Mouse (Mus musculus) forebrain, embryonic 14.5 days (tissue): Measurements from ENCODE around the gene Sord. TPM values are rescaled to one million over a fixed set of nuclear protein-coding genes. Genes with fewer than 3 reads are reported as not detected.

Experiments used
- ATAC-seq: fragments of 200-750 bp; cut with Nextera tagmentation; 2 replicates; pipeline ENCODE4 v1.8.0; 2017; ENCODE audit warnings: mild to moderate bottlenecking, moderate library complexity
- DNase-seq: peaks from one replicate; pipeline ENCODE4 v3.0.0-alpha.2; 2015; ENCODE audit warnings: low spot score
- H3K27ac ChIP-seq: fragments of 300-500 bp; sonication (generic); 2 replicates; pipeline ENCODE4 v1.5.1; 2014; ENCODE audit warnings: low read depth, mild to moderate bottlenecking, control low read depth, low read length, moderate library complexity
- H3K27me3 ChIP-seq: fragments of 300-500 bp; sonication (generic); replicated peaks from 2 replicates; pipeline ENCODE4 v1.6.1; 2014; ENCODE audit warnings: low read length, control low read depth, mixed read lengths; ENCODE audit not compliant: control insufficient read depth, insufficient read depth
- H3K36me3 ChIP-seq: fragments of 300-500 bp; sonication (generic); 2 replicates; pipeline ENCODE4 v1.6.1; 2014; ENCODE audit warnings: low read length, control low read depth; ENCODE audit not compliant: control insufficient read depth, insufficient read depth
- H3K4me1 ChIP-seq: fragments of 300-500 bp; sonication (generic); 2 replicates; pipeline ENCODE4 v1.6.1; 2014; ENCODE audit warnings: antibody characterized with exemption, low read length, control low read depth; ENCODE audit not compliant: control insufficient read depth, insufficient read depth
- H3K4me2 ChIP-seq: fragments of 300-500 bp; sonication (generic); 2 replicates; pipeline ENCODE4 v1.6.1; 2014; ENCODE audit warnings: mild to moderate bottlenecking, control low read depth, low read length
- H3K4me3 ChIP-seq: fragments of 300-500 bp; sonication (generic); 2 replicates; pipeline ENCODE4 v1.5.1; 2014; ENCODE audit warnings: low read depth, low read length, control low read depth
- H3K9ac ChIP-seq: fragments of 300-500 bp; sonication (generic); 2 replicates; pipeline ENCODE4 v1.6.1; 2014; ENCODE audit warnings: mild to moderate bottlenecking, low read length, control low read depth, moderate library complexity
- H3K9me3 ChIP-seq: fragments of 300-500 bp; sonication (generic); replicated peaks from 2 replicates; pipeline ENCODE4 v1.6.1; 2016; ENCODE audit warnings: low read length, control low read depth, mixed read lengths; ENCODE audit not compliant: control insufficient read depth
- WGBS: fragments of 180-500 bp; shearing (Covaris S2); extraction: QIAGEN DNeasy Blood & Tissue Kit; methylation state at CpG from one replicate; pipeline ENCODE4 v1.1.7; 2014; 5-methylcytosine and 5-hydroxymethylcytosine counted together
- polyA plus RNA-seq: library from polyadenylated mRNA; unstranded; fragments of >200 nt; fragmentation: Nextera tagmentation; extraction: Ambion mirVana; gene quantifications from 2 replicates; pipeline ENCODE4 v1.2.1, GENCODE M21; 2014

Gene Sord
- polyA plus RNA-seq, 1 experiment from 2014 or later = 19.7 TPM

- H3K9ac ChIP-seq = no peak overlapping the region
Observed at GRCm38 (mm10) chr2:122297271-122298095, 62.9 kb downstream of the Sord start.

DNA sequence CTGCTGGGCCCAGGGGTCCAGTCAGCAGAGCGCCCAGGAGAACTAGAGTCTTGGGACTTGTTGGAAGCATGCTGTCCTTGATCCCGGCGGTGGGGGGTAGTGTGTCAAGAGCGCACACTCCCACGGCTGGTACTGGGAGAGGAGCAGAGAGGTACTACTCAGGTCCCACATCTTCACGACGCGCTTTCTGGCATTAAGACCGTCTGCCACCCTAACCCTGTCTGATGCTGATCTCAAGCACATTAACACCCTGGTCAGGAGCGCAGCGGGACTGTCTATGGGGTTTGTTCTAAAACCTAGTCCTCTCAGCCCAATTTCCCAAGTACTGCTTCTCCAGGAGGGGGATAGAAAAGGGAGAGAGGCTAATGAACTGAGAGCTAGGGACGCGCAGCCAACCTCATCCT lies 63.5 kb downstream of the Sord start, which contains the start of gene Duox2:
Duox2 (minus strand) TSS at position 354 of the 404 bp plus-strand sequence.
- peaks cover 21% of the 10 kb centered on the region for H3K4me1 ChIP-seq
- H3K27ac ChIP-seq = no peak within 1 kb of the TSS
- no peaks in the 10 kb centered on the region for H3K9me3 ChIP-seq
- WGBS = under 1% methylated on average over 13 of the region's 13 CpGs
- H3K27me3 ChIP-seq = peaks cover 73% of the 10 kb centered on the region
- ATAC-seq = no peak
- peak within 1 kb of the TSS; percentile 39 for H3K4me2 ChIP-seq
- no peak for DNase-seq
- peak within 1 kb of the TSS; percentile 13; the same call in 1 of the 2 replicates for H3K4me3 ChIP-seq
- H3K9ac ChIP-seq = no peak within 1 kb of the TSS
- H3K36me3 ChIP-seq = no peaks in the 10 kb centered on the region

More at GRCm38 (mm10) chr2:122297271-122298095, 62.9 kb downstream of the Sord start:
- under 1% methylated on average over 34 of the region's 35 CpGs for WGBS
- Histone ChIP-seq H3K36me3 (no peaks in the 10 kb centered on the region), H3K4me1 (peaks cover 21% of the 10 kb centered on the region), H3K4me2 (peak overlapping the region; percentile 32; the same call in 1 of the 2 replicates), H3K9me3 (no peaks in the 10 kb centered on the region), H3K4me3 (0 out of 2 replicates have a peak overlapping the region, but pooled peaks have one; percentile 6), H3K27ac (no peak overlapping the region), H3K27me3 (peaks cover 72% of the 10 kb centered on the region)
- no peak for ATAC-seq
- DNase-seq = no peak

DNA sequence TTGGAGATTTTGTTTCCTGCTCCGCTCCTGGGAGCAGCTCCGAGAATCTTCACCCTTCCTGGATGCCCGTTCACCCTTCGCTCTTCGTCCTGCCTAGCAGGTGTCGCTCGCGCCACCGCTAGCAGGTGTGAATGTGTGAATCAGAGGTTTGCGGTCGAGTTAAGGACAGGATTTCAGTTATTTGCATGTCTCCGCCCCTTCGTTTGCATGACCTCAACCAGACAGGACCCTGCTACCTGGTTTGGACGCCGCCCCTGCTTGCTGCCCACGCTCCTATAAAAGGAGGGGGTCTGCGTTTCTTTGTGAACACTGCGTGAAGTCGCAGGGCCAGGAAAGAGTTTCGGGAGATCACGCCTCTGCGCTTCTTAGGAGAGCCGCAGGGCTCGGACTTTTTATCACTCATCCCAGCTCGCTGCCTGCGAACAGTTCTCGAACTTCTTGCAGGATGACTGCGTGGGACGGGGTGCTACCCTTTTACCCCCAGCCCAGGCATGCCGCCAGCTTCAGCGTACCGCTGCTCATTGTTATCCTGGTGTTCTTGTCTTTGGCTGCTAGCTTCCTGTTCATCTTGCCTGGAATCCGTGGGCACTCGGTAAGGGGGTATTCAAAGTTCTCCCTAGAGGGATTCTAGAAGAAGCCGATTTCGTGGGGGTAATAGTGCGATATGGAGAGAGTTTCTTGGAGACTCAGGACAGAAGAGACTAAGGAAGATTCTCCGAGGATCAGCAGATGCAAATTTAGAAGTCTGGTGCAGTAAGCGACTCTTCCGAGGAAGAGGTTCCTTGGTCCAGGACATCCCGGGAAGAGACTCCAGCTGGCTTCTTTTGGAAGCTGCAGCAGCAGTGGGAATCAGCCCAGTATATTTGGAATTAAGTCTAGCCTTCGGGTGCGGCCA lies 64.3 kb downstream of the Sord start, which contains the start of gene Duoxa2:
Duoxa2 (plus strand) TSS at position 305 of the 895 bp plus-strand sequence.
- H3K4me2 ChIP-seq = peak within 1 kb of the TSS; percentile 39
- DNase-seq = no peak
- ATAC-seq = no peak
- H3K9ac ChIP-seq = no peak within 1 kb of the TSS
- peak within 1 kb of the TSS; percentile 13; the same call in 1 of the 2 replicates for H3K4me3 ChIP-seq
- H3K36me3 ChIP-seq = no peaks in the 10 kb centered on the region
- no peaks in the 10 kb centered on the region for H3K9me3 ChIP-seq
- H3K27ac ChIP-seq = no peak within 1 kb of the TSS
- peaks cover 73% of the 10 kb centered on the region for H3K27me3 ChIP-seq
- H3K4me1 ChIP-seq = peaks cover 21% of the 10 kb centered on the region
- WGBS = 1% methylated on average over 43 of the region's 43 CpGs

DNA sequence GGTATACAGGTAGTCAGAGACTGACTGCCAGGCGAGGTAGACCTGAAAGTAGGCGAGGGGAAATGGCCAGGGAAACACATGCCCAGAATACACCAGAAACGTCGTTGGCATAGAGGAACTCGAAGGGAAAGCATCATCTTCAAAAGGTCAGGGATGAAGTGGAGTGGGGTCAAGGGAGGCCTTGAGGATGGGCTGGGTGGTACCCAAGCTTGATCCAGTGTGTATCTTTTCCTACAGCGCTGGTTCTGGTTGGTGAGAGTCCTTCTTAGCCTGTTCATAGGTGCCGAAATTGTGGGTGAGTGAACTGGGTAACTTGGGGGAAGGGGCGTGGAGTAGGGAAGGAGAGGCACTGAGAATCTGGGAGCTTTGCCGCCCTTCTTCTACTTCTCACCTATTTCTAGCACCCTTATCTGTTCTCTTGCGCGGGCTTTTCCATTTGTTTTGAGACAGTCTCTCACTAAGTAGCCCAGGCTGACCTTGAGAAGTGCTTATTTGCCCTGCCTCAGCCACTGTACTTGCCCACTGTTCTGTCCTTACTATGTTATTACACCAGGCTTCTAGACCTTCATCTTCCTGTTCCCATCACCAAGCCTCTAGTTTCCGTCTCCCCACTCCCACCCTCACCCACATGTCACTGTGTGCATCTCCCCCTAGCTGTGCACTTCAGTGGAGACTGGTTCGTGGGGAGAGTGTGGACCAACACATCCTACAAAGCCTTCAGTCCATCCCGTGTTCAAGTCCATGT lies 65.5 kb downstream of the Sord start:
- Histone ChIP-seq H3K9ac (no peak overlapping the region), H3K27me3 (peaks cover 67% of the 10 kb centered on the region), H3K4me1 (peaks cover 21% of the 10 kb centered on the region), H3K9me3 (no peaks in the 10 kb centered on the region), H3K4me3 (no peak overlapping the region), H3K4me2 (no peak overlapping the region), H3K36me3 (no peaks in the 10 kb centered on the region), H3K27ac (no peak overlapping the region)
- no peak for DNase-seq
- whole genome bisulfite sequencing = 7% methylated on average over 14 of the region's 14 CpGs
- ATAC-seq = no peak

DNA sequence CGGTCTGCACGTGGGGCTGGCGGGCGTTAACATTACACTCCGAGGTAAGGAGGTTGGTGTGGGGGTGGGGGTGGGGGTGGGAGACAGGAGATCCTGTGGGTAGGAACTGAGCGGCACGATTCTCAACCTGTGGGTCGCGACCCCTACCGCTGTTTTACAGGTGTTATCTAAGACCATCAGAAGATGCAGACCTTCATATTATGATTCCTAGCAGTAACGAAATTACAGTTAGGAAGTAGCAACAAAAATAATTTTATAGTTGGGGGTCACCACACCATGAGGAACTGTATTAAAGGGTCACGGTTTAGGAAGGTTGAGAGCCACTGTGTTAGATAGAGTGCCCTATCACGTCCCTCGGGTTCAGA lies 66.1 kb downstream of the Sord start:
- WGBS = 3% methylated on average over 14 of the region's 14 CpGs
- no peak for DNase-seq
- Histone ChIP-seq H3K36me3 (no peaks in the 10 kb centered on the region), H3K4me3 (peak overlapping the region; percentile 40; the same call in 1 of the 2 replicates), H3K9ac (no peak overlapping the region), H3K9me3 (no peaks in the 10 kb centered on the region), H3K27me3 (peaks cover 61% of the 10 kb centered on the region), H3K4me2 (peak overlapping the region; percentile 84; the same call in 1 of the 2 replicates), H3K27ac (no peak overlapping the region), H3K4me1 (peaks cover 21% of the 10 kb centered on the region)
- no peak for ATAC-seq

GRCm38 (mm10) chr2:122301081-122301920 lies 66.8 kb downstream of the Sord start:
- under 1% methylated on average over 48 of the region's 48 CpGs for WGBS
- H3K9ac ChIP-seq = peak overlapping the region; percentile 54
- peak; percentile 58 for ATAC-seq
- H3K4me1 ChIP-seq = peaks cover 21% of the 10 kb centered on the region
- peak overlapping the region; percentile 40 for H3K4me3 ChIP-seq
- no peak overlapping the region for H3K27ac ChIP-seq
- H3K4me2 ChIP-seq = peak overlapping the region; percentile 84
- DNase-seq = peak; percentile 62
- peaks cover 56% of the 10 kb centered on the region for H3K27me3 ChIP-seq
- H3K36me3 ChIP-seq = no peaks in the 10 kb centered on the region
- H3K9me3 ChIP-seq = no peaks in the 10 kb centered on the region

DNA sequence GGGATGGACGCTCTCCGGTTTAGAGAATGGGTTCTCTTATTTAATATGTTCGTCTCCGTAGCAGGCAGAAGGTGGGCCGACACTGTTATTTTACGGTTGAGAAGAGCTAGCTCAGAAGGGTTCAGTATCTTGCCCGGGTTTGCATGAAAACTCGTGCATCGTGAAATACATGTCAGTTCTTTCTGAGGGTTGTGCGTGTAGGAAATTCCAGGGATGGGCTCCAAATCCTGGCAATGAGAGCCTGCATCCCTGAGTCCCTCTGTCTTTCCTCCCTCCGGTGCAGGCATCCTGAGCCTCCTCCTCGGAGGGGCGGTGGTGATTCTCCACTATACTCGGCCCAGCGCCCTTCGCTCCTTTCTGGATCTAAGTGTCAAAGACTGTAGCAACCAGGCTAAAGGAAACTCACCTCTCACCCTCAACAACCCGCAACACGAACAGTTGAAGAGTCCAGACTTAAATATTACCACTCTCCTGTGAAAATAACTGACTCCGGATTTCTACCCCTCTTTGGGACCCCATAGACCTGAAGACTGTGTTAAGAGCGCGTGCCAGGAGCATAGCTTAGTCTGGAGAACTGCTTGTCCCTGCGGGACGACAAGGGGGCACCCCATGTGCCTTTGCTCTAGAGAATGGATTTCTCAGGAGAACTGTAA lies 67.5 kb downstream of the Sord start:
- 6% methylated on average over 23 of the region's 23 CpGs for WGBS
- H3K36me3 ChIP-seq = no peaks in the 10 kb centered on the region
- H3K9me3 ChIP-seq = no peaks in the 10 kb centered on the region
- H3K4me1 ChIP-seq = peaks cover 21% of the 10 kb centered on the region
- peak overlapping the region; percentile 84 for H3K4me2 ChIP-seq
- peaks cover 55% of the 10 kb centered on the region for H3K27me3 ChIP-seq
- H3K4me3 ChIP-seq = peak overlapping the region; percentile 40
- peak overlapping the region; percentile 54 for H3K9ac ChIP-seq
- DNase-seq = no peak
- ATAC-seq = no peak
- H3K27ac ChIP-seq = no peak overlapping the region
